Mouse (Mus musculus): ENCODE measurements around the gene Hspb2. TPM values are rescaled to one million over a fixed set of nuclear protein-coding genes. Genes with fewer than 3 reads are reported as not detected.

The Hspb2 gene
- total RNA-seq (2021), result 100 to 1,000 TPM; 123 to 143 TPM
- long read RNA-seq, experiment 1, transcript Hspb2-201 (2 exons, 773 nt), result major isoform, 132 of 144 reads
- long read RNA-seq, experiment 1, partial matches to known transcripts, result 0 of 144 reads
- long read RNA-seq, experiment 1, other reads (novel, unspliced or antisense), result 10 of 144 reads
- long read RNA-seq, experiment 2, transcript Hspb2-201 (2 exons, 773 nt), result major isoform, 108 of 113 reads
- long read RNA-seq, experiment 2, partial matches to known transcripts, result 0 of 113 reads
- long read RNA-seq, experiment 2, other reads (novel, unspliced or antisense), result 5 of 113 reads

DNA sequence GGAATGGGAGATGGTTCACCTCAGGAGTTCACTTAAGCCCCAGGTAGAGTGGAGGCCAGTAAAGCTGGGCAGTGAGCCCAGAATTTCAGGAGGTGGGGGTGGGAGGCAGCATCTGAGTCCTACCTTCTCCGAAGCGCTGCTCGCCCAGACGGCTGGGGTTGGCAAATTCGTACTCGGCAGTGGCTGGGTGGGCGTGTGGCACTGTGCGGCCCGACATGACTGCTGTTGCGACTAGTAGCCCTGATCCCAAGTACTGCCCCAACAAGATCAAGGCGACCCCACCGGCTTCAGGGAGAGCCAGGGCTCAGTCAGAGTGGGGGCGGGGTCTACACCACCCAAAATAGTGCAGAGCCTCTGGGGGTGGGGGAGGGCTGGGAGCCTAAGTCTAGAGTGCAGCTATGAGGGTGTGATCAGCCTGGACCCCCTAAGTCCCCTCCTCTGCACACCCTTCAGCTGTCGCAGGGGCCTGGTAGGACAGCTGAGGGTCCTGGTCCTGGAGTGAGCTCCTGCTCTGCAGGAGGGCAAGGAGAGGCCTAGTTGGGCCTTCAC is at the start of gene Hspb2:
Gene Hspb2, minus strand, starts transcription at position 301 of the 549 bp plus-strand sequence.
- intact Hi-C loops (cut with DNase I), result loop anchor here (2.0 kb wide), 1 partner anchor 17 kb away; the partner anchor contains the start of gene Fdxacb1
- DNase-seq, result peak; percentile 83

DNA sequence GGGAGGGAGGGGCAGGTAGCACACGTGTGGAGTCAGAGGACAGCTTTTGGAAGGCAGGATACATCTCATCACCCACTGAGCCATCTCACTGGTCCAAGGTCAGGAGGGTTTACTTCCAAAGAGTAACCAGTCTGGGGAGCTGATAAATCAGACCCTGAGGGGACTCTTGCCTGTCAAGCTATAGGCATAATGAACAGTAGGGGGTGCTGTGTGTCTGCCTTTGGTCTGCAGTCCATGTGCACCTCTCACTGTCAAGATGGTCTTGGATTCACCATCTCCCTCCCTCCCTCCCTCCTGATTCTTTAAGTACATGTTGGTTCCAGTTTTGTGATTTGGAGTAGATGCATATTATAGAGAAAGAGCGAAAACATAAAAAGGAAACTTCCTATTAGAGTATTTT is 48.8 kb upstream of the Hspb2 start:
- Histone ChIP-seq H3K4me3 (no peak overlapping the region), H3K27ac (no peak overlapping the region)
- TF ChIP-seq CTCF (IDR thresholded peaks at IDR 0.05), result peak; percentile 78
- peak; percentile 45 for DNase-seq
- intact Hi-C loops (cut with DNase I), result loop anchor here (1.0 to 2.0 kb wide), 2 partner anchors 48 to 351 kb away; no protein-coding TSS in a partner anchor

More for the DNA sequence above, at the start of gene Hspb2:
- Histone ChIP-seq H3K27ac (peak within 1 kb of the TSS; percentile 97), H3K4me3 (peak within 1 kb of the TSS; percentile 93)
- TF ChIP-seq CTCF (IDR thresholded peaks at IDR 0.05), result no peak

DNA sequence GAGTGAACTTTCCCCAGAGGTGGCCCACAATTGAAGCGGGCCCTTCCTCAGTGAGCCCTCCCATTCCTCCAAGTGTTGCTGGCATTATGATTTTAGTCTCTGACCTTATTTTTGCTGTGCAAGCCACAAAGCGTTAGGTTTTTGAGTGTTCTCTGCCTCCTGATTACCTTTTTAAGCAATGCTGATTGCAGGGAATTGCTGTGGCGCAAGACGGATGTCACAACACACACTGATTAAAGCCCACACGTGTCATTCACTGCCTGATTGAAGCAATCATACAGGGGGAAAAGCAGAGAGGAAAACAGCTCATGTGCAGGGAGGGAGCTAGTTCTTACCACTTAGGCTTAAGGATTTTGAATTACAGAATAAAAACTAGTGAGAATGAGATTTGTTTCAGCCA is 46.2 kb upstream of the Hspb2 start:
- DNase-seq, result no peak

DNA sequence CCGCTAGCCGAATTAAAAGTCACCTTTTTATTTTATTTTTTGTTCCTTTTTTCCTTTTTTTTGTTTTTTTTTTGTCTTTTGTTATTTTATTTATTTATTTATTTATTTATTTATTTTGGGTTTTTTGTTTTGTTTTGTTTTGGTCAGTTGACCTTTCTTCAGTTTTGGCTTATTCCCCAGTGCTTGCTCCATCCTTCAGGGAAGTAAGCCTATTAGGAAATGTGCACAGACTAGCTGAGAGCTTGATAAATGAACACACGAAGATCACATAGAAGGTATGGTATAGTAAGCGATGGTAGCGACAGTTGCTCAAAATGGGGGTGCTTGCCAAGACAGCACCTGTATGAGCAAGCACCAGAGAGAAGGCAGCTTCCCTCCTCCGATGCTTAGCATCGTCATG is 45.5 kb upstream of the Hspb2 start:
- Histone ChIP-seq H3K4me3 (no peak overlapping the region), H3K27ac (no peak overlapping the region)
- intact Hi-C loops (cut with DNase I), result no loop called here
- DNase-seq, result no peak
- TF ChIP-seq CTCF (IDR thresholded peaks at IDR 0.05), result no peak

More for the DNA sequence above, 46.2 kb upstream of the Hspb2 start:
- Histone ChIP-seq H3K27ac (no peak overlapping the region), H3K4me3 (no peak overlapping the region)
- intact Hi-C loops (cut with DNase I), result no loop called here
- no peak for TF ChIP-seq CTCF (IDR thresholded peaks at IDR 0.05)

DNA sequence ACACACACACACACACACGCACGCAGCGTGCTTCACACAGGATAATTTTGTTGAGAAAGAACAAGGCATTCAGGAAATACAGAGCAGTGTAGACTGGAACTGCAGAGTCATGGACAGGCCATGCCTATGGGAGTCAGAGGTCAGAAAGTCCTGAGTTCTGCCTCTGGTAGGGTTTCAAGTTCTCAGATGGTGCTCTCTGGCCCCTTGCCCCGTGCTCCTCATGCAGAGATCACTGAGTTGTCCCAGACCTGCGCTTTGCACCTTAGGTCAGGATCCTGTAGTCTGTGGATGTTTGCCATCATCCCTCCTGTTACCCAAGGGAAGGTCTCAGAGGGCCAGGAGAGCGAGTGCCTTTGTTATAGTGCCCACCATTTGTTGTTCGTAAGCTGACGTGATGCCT is 44.6 kb upstream of the Hspb2 start:
- Histone ChIP-seq H3K27ac (no peak overlapping the region), H3K4me3 (no peak overlapping the region)
- intact Hi-C loops (cut with DNase I), result no loop called here
- TF ChIP-seq CTCF (IDR thresholded peaks at IDR 0.05), result no peak
- peak; percentile 36 for DNase-seq

DNA sequence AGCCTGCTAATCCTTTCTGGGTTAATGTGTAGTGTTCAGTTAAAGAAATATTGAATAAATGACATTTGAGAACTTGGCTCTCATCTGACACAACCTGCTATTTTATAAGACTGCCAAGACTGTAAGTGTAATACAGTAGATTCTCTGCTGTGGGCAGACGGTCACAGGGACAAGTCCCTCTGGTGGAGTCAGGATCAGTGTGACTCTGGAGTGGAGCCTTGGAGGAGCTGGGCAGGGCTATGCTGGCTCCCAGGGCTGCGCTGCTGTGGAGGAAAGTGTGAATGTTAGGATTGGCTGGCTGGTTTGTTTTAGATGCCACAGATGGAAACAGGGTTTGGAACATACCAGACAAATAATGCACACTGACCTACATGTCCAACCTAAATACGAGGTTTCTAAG is 43.1 kb upstream of the Hspb2 start:
- Histone ChIP-seq H3K27ac (no peak overlapping the region), H3K4me3 (no peak overlapping the region)
- no peak for TF ChIP-seq CTCF (IDR thresholded peaks at IDR 0.05)
- no peak for DNase-seq
- intact Hi-C loops (cut with DNase I), result no loop called here

DNA sequence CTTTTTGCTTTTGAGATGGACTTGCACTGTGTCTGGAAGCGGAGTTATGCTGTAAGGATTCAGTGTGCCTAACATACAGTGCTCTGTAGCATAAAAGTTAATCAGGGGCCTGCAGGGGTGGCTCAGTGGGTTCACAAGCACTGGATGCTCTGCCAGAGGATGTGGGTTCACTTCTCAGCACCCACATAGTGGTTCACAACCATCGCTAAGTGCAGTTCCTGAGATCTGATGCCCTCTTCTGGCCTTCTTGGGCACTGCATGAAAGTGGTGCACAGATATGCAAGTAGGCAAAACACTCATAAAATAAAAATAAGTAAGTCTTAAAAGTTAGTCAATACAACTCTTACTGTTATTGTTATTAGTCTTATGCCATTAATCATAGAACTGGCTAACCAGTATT is 30.0 kb upstream of the Hspb2 start:
- intact Hi-C loops (cut with DNase I), result no loop called here
- DNase-seq, result peak; percentile 36
- no peak overlapping the region for H3K27ac ChIP-seq
- peak; percentile 63 for TF ChIP-seq CTCF (IDR thresholded peaks at IDR 0.05)
- no peak overlapping the region for H3K4me3 ChIP-seq

DNA sequence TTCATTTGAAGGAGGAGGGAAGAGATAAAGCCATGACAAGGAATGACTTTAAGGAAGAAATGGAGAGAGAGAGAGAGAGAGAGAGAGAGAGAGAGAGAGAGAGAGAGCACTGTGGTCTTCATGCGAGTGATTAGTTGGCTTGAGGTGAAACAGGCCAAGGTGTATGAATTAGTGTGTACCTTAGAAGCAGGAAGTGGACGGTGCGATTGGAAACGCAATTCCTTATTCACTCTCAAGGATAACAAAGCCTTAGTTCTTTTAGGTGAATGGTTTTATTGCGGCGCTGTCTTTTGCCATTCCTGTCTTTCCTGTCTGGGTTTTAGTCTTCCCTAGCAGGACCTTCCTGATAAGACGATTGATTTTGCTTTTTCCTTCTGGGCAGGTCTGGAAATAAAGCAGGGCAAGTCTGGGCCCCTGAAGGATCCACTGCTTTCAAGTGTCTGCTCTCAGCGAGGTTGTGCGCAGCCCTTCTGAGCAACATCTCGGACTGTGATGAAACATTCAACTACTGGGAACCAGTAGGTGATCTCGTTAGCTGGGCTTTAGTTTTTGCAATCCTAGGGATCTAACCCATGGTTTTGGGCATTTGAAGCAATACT is 24.1 kb upstream of the Hspb2 start:
- Histone ChIP-seq H3K4me3 (peak overlapping the region; percentile 93), H3K27ac (no peak overlapping the region)
- no peak for DNase-seq
- intact Hi-C loops (cut with DNase I), result no loop called here
- TF ChIP-seq CTCF (IDR thresholded peaks at IDR 0.05), result no peak

DNA sequence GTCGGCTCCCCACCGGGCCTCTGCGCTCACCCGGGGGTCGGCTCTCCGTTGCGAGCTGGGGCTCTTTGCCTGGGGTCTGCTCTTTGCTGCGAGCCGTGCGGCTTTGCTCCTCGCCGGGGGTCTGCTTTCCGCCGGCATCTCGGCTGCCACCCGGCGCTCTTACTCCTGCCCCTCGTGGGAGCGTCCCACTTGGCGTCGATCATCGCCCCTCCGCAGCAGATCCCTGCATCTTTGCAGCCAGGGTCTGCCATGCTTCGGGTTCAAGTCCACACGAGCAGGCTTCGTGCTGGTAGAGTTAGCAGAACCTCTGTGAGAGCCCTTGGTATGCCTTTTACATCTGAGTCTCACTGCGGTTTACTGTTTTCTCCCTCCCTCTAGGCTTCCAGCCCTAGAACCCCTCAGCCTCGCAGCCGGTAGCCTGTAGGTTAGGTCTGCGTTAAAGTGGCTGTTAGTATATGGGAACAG is 23.5 kb upstream of the Hspb2 start:
- no peak for TF ChIP-seq CTCF (IDR thresholded peaks at IDR 0.05)
- peak overlapping the region; percentile 93 for H3K4me3 ChIP-seq
- intact Hi-C loops (cut with DNase I), result no loop called here
- peak overlapping the region; percentile 88 for H3K27ac ChIP-seq
- DNase-seq, result no peak

DNA sequence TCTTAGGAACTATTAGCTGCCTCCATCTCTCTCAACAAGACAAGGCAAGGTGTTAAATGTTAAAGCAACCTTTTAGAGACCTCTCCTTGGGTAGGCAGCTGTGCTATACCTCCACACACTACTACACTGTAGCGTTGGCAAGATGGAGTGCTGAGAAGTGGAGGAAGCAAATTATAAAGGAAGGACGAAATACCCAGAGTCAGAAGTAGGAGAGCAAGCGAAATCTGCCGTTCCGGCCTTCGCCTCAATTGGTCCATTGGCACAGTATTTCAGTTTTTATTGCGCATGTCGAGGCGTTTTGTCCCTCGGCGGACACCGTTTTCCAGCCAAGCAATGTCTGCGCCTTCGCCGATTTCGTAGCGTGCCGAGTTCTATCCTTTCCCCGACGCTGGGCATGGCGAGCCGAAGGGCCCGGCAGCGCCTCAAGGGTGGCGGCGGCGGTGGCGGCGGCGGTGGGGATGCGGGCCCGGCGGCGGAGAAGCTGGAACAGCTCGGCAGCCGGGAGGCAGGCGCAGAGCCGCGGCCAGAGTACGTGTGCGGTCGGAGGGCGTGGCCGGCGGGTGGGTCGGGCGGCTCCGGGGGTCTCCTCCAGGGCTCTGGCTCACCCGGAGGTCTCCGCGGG is 22.9 kb upstream of the Hspb2 start, which contains the start of the genes Alg9 and 1110032A03Rik:
Gene Alg9, plus strand, starts transcription at position 29 of the 622 bp plus-strand sequence.
Gene 1110032A03Rik, minus strand, starts transcription at position 530 of the 622 bp plus-strand sequence.
- 0 out of 2 replicates have a peak, but pooled peaks have one; percentile 4 for TF ChIP-seq CTCF (IDR thresholded peaks at IDR 0.05)
- intact Hi-C loops (cut with DNase I), result no loop called here
- Histone ChIP-seq H3K27ac (peak within 1 kb of the TSS; percentile 88), H3K4me3 (peak within 1 kb of the TSS; percentile 93)
- DNase-seq, result peak; percentile 92

DNA sequence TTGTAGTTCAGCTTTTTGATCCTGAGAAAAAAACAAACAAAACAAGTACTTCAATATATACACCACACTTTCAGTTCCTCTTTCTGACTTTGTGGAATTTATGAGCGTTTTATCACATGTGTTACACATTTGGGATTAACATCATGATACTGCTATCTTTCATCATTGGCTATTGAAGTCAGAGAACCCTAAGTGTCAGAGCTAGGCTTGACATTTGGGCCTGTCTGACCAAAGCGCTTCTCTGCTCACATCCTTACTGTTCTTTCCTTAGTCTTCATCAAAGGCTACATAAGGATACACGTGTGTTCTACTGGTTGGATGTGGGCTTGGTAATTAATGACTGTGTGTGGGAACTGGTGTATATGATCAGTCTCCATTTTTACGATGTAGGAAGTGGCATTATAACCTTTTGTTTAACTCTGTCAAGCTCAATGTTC is 21.9 kb upstream of the Hspb2 start:
- Histone ChIP-seq H3K4me3 (no peak overlapping the region), H3K27ac (no peak overlapping the region; the same call in 1 of the 2 replicates)
- DNase-seq, result no peak
- no peak for TF ChIP-seq CTCF (IDR thresholded peaks at IDR 0.05)
- intact Hi-C loops (cut with DNase I), result no loop called here

DNA sequence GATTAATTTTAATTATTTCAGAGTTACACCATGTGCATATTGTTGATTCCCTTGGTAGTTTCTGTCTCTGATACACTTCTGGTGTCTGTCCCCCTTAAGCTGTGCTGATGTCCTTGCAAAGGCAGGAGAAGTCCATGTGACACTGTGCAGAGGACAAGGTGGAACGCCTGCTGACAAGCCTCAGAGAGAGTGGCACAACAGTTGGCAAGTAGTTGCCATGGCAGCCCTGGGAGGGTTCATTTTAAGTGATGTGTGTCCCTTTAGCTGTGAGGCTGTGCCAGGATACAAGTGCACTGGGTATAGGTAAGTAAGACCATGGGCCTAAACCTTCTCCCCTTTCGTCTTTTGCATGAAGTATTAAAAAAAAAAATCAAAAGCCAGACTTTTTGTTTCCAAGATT is 17.9 kb upstream of the Hspb2 start:
- H3K4me3 ChIP-seq, result no peak overlapping the region
- intact Hi-C loops (cut with DNase I), result no loop called here
- H3K27ac ChIP-seq, result no peak overlapping the region
- no peak for TF ChIP-seq CTCF (IDR thresholded peaks at IDR 0.05)
- DNase-seq, result no peak

All from gastrocnemius, adult 2 months (tissue).